Mouse (Mus musculus) lung, embryonic 16.5 days (tissue): ENCODE measurements around the gene Bud23. TPM values are rescaled to one million over a fixed set of nuclear protein-coding genes. Genes with fewer than 3 reads are reported as not detected.

ENCODE experiments used
- ATAC-seq: fragments of 200-750 bp; cut with Nextera tagmentation; 2 replicates; pipeline ENCODE4 v1.8.0; 2017; ENCODE audit warnings: low read depth, mild to moderate bottlenecking, moderate library complexity
- H3K27ac ChIP-seq: fragments of 300-500 bp; sonication (generic); 2 replicates; pipeline ENCODE4 v1.5.1; 2014; ENCODE audit warnings: mild to moderate bottlenecking, control low read depth, low read length
- H3K27me3 ChIP-seq: fragments of 300-500 bp; sonication (generic); 2 replicates; pipeline ENCODE4 v1.6.1; 2014; ENCODE audit warnings: low read depth, low read length, mixed read lengths; ENCODE audit not compliant: control insufficient read depth, insufficient read depth
- H3K36me3 ChIP-seq: fragments of 300-500 bp; sonication (generic); 2 replicates; pipeline ENCODE4 v1.6.1; 2014; ENCODE audit warnings: low read length; ENCODE audit not compliant: control insufficient read depth, insufficient read depth
- H3K4me1 ChIP-seq: fragments of 300-500 bp; sonication (generic); replicated peaks from 2 replicates; pipeline ENCODE4 v1.6.1; 2014; ENCODE audit warnings: low read length, mixed read lengths; ENCODE audit not compliant: control insufficient read depth, insufficient read depth
- H3K4me2 ChIP-seq: fragments of 300-500 bp; sonication (generic); 2 replicates; pipeline ENCODE4 v1.6.1; 2014; ENCODE audit warnings: low read depth, low read length, control low read depth
- H3K4me3 ChIP-seq: fragments of 300-500 bp; sonication (generic); 2 replicates; pipeline ENCODE4 v1.5.1; 2014; ENCODE audit warnings: mild to moderate bottlenecking, low read length, control low read depth
- H3K9ac ChIP-seq: fragments of 300-500 bp; sonication (generic); 2 replicates; pipeline ENCODE4 v1.6.1; 2014; ENCODE audit warnings: low read length, control low read depth
- H3K9me3 ChIP-seq: fragments of 300-500 bp; sonication (generic); 2 replicates; pipeline ENCODE4 v1.6.1; 2016; ENCODE audit warnings: low read length; ENCODE audit not compliant: control insufficient read depth
- WGBS: fragments of 180-500 bp; shearing (Covaris S2); extraction: QIAGEN DNeasy Blood & Tissue Kit; methylation state at CpG from one replicate; pipeline ENCODE4 v1.1.7; 2014; 5-methylcytosine and 5-hydroxymethylcytosine counted together
- polyA plus RNA-seq: library from polyadenylated mRNA; unstranded; fragments of >200 nt; fragmentation: Nextera tagmentation; extraction: Ambion mirVana; gene quantifications from 2 replicates; pipeline ENCODE4 v1.2.1, GENCODE M21; 2015

The Bud23 gene
- polyA plus RNA-seq, 1 experiment from 2014 or later: 110 TPM

- Histone ChIP-seq H3K4me2 (no peak overlapping the region), H3K9ac (no peak overlapping the region), H3K27me3 (no peaks in the 10 kb centered on the region), H3K4me3 (no peak overlapping the region), H3K4me1 (no peaks in the 10 kb centered on the region), H3K36me3 (peaks cover 20% of the 10 kb centered on the region), H3K27ac (no peak overlapping the region), H3K9me3 (no peaks in the 10 kb centered on the region)
- no peak for ATAC-seq
- WGBS: 94% methylated on average over 5 of the region's 5 CpGs
Observed at GRCm38 (mm10) chr5:135048539-135048938, 16.2 kb downstream of the Bud23 start.

GRCm38 (mm10) chr5:135044575-135044974, 20.2 kb downstream of the Bud23 start:
- WGBS: 88% methylated on average over 3 of the region's 3 CpGs
- Histone ChIP-seq H3K4me1 (no peaks in the 10 kb centered on the region), H3K4me2 (no peak overlapping the region), H3K27me3 (no peaks in the 10 kb centered on the region), H3K9me3 (no peaks in the 10 kb centered on the region), H3K4me3 (no peak overlapping the region), H3K9ac (no peak overlapping the region), H3K27ac (no peak overlapping the region), H3K36me3 (peaks cover 20% of the 10 kb centered on the region)
- ATAC-seq: no peak

- H3K36me3 ChIP-seq: peaks cover 16% of the 10 kb centered on the region
- no peak overlapping the region for H3K4me2 ChIP-seq
- H3K9ac ChIP-seq: no peak overlapping the region
- H3K4me3 ChIP-seq: no peak overlapping the region
- ATAC-seq: peak; percentile 12; the same call in 1 of the 2 replicates
- no peak overlapping the region for H3K27ac ChIP-seq
- H3K9me3 ChIP-seq: no peaks in the 10 kb centered on the region
- WGBS: 51% methylated on average over 21 of the region's 21 CpGs
- H3K27me3 ChIP-seq: no peaks in the 10 kb centered on the region
- no peaks in the 10 kb centered on the region for H3K4me1 ChIP-seq
Observed at GRCm38 (mm10) chr5:135042105-135042788, 22.5 kb downstream of the Bud23 start.

GRCm38 (mm10) chr5:135040777-135041176, 24.0 kb downstream of the Bud23 start:
- H3K27ac ChIP-seq: no peak overlapping the region
- H3K4me3 ChIP-seq: no peak overlapping the region
- H3K4me1 ChIP-seq: no peaks in the 10 kb centered on the region
- peaks cover 16% of the 10 kb centered on the region for H3K36me3 ChIP-seq
- ATAC-seq: no peak
- H3K9ac ChIP-seq: no peak overlapping the region
- H3K4me2 ChIP-seq: no peak overlapping the region
- WGBS: 44% methylated on average over 11 of the region's 11 CpGs
- H3K27me3 ChIP-seq: no peaks in the 10 kb centered on the region
- no peaks in the 10 kb centered on the region for H3K9me3 ChIP-seq

- no peak for ATAC-seq
- Histone ChIP-seq H3K4me3 (no peak overlapping the region), H3K36me3 (peaks cover 13% of the 10 kb centered on the region; the same call in 1 of the 2 replicates), H3K27ac (no peak overlapping the region), H3K27me3 (no peaks in the 10 kb centered on the region), H3K4me1 (no peaks in the 10 kb centered on the region), H3K9ac (no peak overlapping the region), H3K9me3 (no peaks in the 10 kb centered on the region), H3K4me2 (no peak overlapping the region)
- 49% methylated on average over 6 of the region's 6 CpGs for WGBS
Observed at GRCm38 (mm10) chr5:135040059-135040458, 24.7 kb downstream of the Bud23 start.

GRCm38 (mm10) chr5:135039541-135039940, 25.2 kb downstream of the Bud23 start:
- ATAC-seq: no peak
- Histone ChIP-seq H3K4me3 (no peak overlapping the region), H3K4me2 (no peak overlapping the region), H3K9ac (no peak overlapping the region), H3K27me3 (no peaks in the 10 kb centered on the region), H3K36me3 (peaks cover 7% of the 10 kb centered on the region; the same call in 1 of the 2 replicates), H3K9me3 (peaks cover 2% of the 10 kb centered on the region; the same call in 1 of the 2 replicates), H3K4me1 (no peaks in the 10 kb centered on the region), H3K27ac (no peak overlapping the region)
- 82% methylated on average over 9 of the region's 9 CpGs for WGBS

GRCm38 (mm10) chr5:135037946-135038345, 26.8 kb downstream of the Bud23 start:
- ATAC-seq: no peak
- 72% methylated on average over 3 of the region's 3 CpGs for WGBS
- Histone ChIP-seq H3K4me1 (no peaks in the 10 kb centered on the region), H3K27ac (no peak overlapping the region), H3K9ac (no peak overlapping the region), H3K9me3 (peaks cover 5% of the 10 kb centered on the region; the same call in 1 of the 2 replicates), H3K27me3 (no peaks in the 10 kb centered on the region), H3K4me2 (no peak overlapping the region), H3K4me3 (no peak overlapping the region), H3K36me3 (peaks cover 2% of the 10 kb centered on the region; the same call in 1 of the 2 replicates)

- 56% methylated on average over 18 of the region's 18 CpGs for WGBS
- peaks cover 5% of the 10 kb centered on the region; the same call in 1 of the 2 replicates for H3K9me3 ChIP-seq
- H3K4me2 ChIP-seq: no peak overlapping the region
- H3K4me1 ChIP-seq: no peaks in the 10 kb centered on the region
- H3K36me3 ChIP-seq: no peaks in the 10 kb centered on the region
- H3K9ac ChIP-seq: no peak overlapping the region
- no peaks in the 10 kb centered on the region for H3K27me3 ChIP-seq
- H3K4me3 ChIP-seq: no peak overlapping the region
- no peak overlapping the region for H3K27ac ChIP-seq
- no peak for ATAC-seq
Observed at GRCm38 (mm10) chr5:135035608-135036359, 29.0 kb downstream of the Bud23 start.

GRCm38 (mm10) chr5:135034593-135034992, 30.2 kb downstream of the Bud23 start:
- H3K9me3 ChIP-seq: peaks cover 5% of the 10 kb centered on the region; the same call in 1 of the 2 replicates
- H3K27me3 ChIP-seq: no peaks in the 10 kb centered on the region
- no peak overlapping the region for H3K4me3 ChIP-seq
- no peaks in the 10 kb centered on the region for H3K36me3 ChIP-seq
- H3K27ac ChIP-seq: no peak overlapping the region
- no peaks in the 10 kb centered on the region for H3K4me1 ChIP-seq
- no peak for ATAC-seq
- no peak overlapping the region for H3K9ac ChIP-seq
- no peak overlapping the region for H3K4me2 ChIP-seq
- 94% methylated on average over 2 of the region's 2 CpGs for WGBS
